Mouse (Mus musculus) heart, postnatal 0 days (tissue): ENCODE measurements at regions not wholly inside any gene's neighbourhood (a gene's known extent, or its start where the extent isn't known, plus 50 kb on each side); places are given as distances from the start of the nearest gene placed in this dataset.

Experiments used
- CTCF ChIP-seq: IDR thresholded peaks from 2 replicates; pipeline ENCODE4 v1.5.1; 2016; ENCODE audit warnings: antibody characterized with exemption, control low read depth, low read depth
- EP300 ChIP-seq: IDR thresholded peaks from 2 replicates; pipeline ENCODE4 v1.6.1; 2016; ENCODE audit warnings: antibody characterized with exemption, low read depth

DNA sequence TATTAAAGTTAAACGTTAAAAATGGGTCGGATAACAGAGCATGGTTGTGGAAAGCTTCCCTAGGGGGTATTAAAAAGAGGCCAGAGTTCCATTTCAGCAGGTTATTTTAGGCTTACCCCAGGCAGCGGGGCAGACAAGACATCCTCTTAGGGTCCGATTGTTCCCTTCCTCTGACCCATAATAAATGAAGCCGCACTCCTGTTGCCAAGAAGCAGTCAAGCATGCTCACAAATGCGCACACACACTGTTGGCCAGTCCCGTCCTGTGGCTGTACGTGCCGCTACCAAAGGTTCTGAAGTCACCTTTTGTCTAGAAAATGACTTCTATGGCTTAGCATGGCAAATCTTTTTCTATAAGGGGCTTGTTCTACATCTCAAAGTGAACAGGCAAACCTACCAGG is 146.8 kb upstream of the Mdm1 start:
- TF ChIP-seq CTCF (no peak), EP300 (no peak)
